Mouse (Mus musculus): Measurements from ENCODE around the gene Armt1. TPM values are rescaled to one million over a fixed set of nuclear protein-coding genes. Genes with fewer than 3 reads are reported as not detected.

Gene Armt1
- total RNA-seq, 2 experiments from 2014 or later: 22.5 to 23.8 TPM

Other genes with a start within 250 kb of the Armt1 start
- 10 to 100 TPM; 17.5 to 19.2 TPM for gene Akap12, start 166.1 kb upstream of the Armt1 start, total RNA-seq (2021)
- 10 to 100 TPM; 11.5 to 12.6 TPM for gene Zbtb2, start 44.4 kb upstream of the Armt1 start, total RNA-seq (2021)
- 10 to 100 TPM; 32.9 to 42.8 TPM for gene Rmnd1, start 79 bp upstream of the Armt1 start, total RNA-seq (2021)
- gene Ccdc170, start 50.0 kb downstream of the Armt1 start, total RNA-seq (2021): under 1 TPM; 0.47 to 0.98 TPM
- 1 to 10 TPM; 2.1 to 3.0 TPM for gene Esr1, start 179.1 kb downstream of the Armt1 start, total RNA-seq (2021)